Mouse (Mus musculus) hindbrain, embryonic 12.5 days (tissue): ENCODE measurements around the gene Zmiz2. TPM values are rescaled to one million over a fixed set of nuclear protein-coding genes. Genes with fewer than 3 reads are reported as not detected.
"Not testable (repeated sequence)": the region's sequence is repeated elsewhere in the genome, so short reads cannot be mapped to it uniquely, and the experiment has no call there.

Source experiments
- ATAC-seq: fragments of 200-750 bp; cut with Nextera tagmentation; 2 replicates; pipeline ENCODE4 v1.8.0; 2017; ENCODE audit warnings: moderate TSS enrichment; ENCODE audit not compliant: low FRiP score
- H3K27ac ChIP-seq: fragments of 300-500 bp; sonication (generic); 2 replicates; pipeline ENCODE4 v1.5.1; 2016; ENCODE audit warnings: mild to moderate bottlenecking
- H3K27me3 ChIP-seq: fragments of 300-500 bp; sonication (generic); 2 replicates; pipeline ENCODE4 v1.6.1; 2016; ENCODE audit warnings: mild to moderate bottlenecking
- H3K36me3 ChIP-seq: fragments of 300-500 bp; sonication (generic); 2 replicates; pipeline ENCODE4 v1.6.1; 2016; ENCODE audit warnings: mild to moderate bottlenecking
- H3K4me1 ChIP-seq: fragments of 300-500 bp; sonication (generic); 2 replicates; pipeline ENCODE4 v1.6.1; 2016
- H3K4me2 ChIP-seq: fragments of 300-500 bp; sonication (generic); replicated peaks from 2 replicates; pipeline ENCODE4 v1.6.1; 2016; ENCODE audit warnings: mild to moderate bottlenecking
- H3K4me3 ChIP-seq: fragments of 300-500 bp; sonication (generic); 2 replicates; pipeline ENCODE4 v1.5.1; 2016; ENCODE audit warnings: mild to moderate bottlenecking
- H3K9ac ChIP-seq: fragments of 300-500 bp; sonication (generic); 2 replicates; pipeline ENCODE4 v1.6.1; 2016; ENCODE audit warnings: mild to moderate bottlenecking, moderate library complexity
- H3K9me3 ChIP-seq: fragments of 300-500 bp; sonication (generic); replicated peaks from 2 replicates; pipeline ENCODE4 v1.6.1; 2016; ENCODE audit warnings: mild to moderate bottlenecking
- WGBS: fragments of 180-500 bp; shearing (Covaris S2); methylation state at CpG from one replicate; pipeline ENCODE4 v1.1.7; 2016; 5-methylcytosine and 5-hydroxymethylcytosine counted together
- polyA plus RNA-seq: library from polyadenylated mRNA; unstranded; fragments of >200 nt; fragmentation: Nextera tagmentation; extraction: Ambion mirVana; gene quantifications from 2 replicates; pipeline ENCODE4 v1.2.1, GENCODE M21; 2016

Gene Zmiz2
- 21.5 and 22.4 TPM in 2 replicates for polyA plus RNA-seq

GRCm38 (mm10) chr11:6388726-6389413 is at the start of gene Zmiz2:
TSS of gene Zmiz2 (plus strand) at chr11:6389074.
- H3K27me3 ChIP-seq, result no peaks in the 10 kb centered on the region
- H3K4me2 ChIP-seq, result peak within 1 kb of the TSS; percentile 73
- H3K9me3 ChIP-seq, result no peaks in the 10 kb centered on the region
- peak within 1 kb of the TSS; percentile 97 for H3K27ac ChIP-seq
- peak within 1 kb of the TSS; percentile 96 for H3K9ac ChIP-seq
- peak; percentile 99 for ATAC-seq
- H3K36me3 ChIP-seq, result peaks cover 13% of the 10 kb centered on the region
- peaks cover 26% of the 10 kb centered on the region for H3K4me1 ChIP-seq
- peak within 1 kb of the TSS; percentile 93 for H3K4me3 ChIP-seq
- 8% methylated on average over 51 of the region's 60 CpGs for WGBS

- Histone ChIP-seq H3K9ac (no peak overlapping the region), H3K27me3 (no peaks in the 10 kb centered on the region), H3K4me3 (no peak overlapping the region), H3K27ac (no peak overlapping the region), H3K4me1 (no peaks in the 10 kb centered on the region), H3K36me3 (peaks cover 90% of the 10 kb centered on the region), H3K9me3 (no peaks in the 10 kb centered on the region), H3K4me2 (no peak overlapping the region)
- WGBS, result 95% methylated on average over 4 of the region's 4 CpGs
- ATAC-seq, result no peak
Measured at GRCm38 (mm10) chr11:6345956-6346355, 42.9 kb upstream of the Zmiz2 start.

- Histone ChIP-seq H3K4me3 (no peak overlapping the region), H3K27ac (no peak overlapping the region), H3K4me2 (no peak overlapping the region), H3K27me3 (no peaks in the 10 kb centered on the region), H3K9ac (no peak overlapping the region), H3K9me3 (no peaks in the 10 kb centered on the region), H3K4me1 (no peaks in the 10 kb centered on the region), H3K36me3 (peaks cover 86% of the 10 kb centered on the region)
- 90% methylated on average over 7 of the region's 7 CpGs for WGBS
- no peak for ATAC-seq
Measured at GRCm38 (mm10) chr11:6346966-6347365, 41.9 kb upstream of the Zmiz2 start.

GRCm38 (mm10) chr11:6348681-6349200 is 40.1 kb upstream of the Zmiz2 start:
- Histone ChIP-seq H3K36me3 (peaks cover 88% of the 10 kb centered on the region), H3K4me3 (no peak overlapping the region), H3K27me3 (no peaks in the 10 kb centered on the region), H3K4me1 (no peaks in the 10 kb centered on the region), H3K9ac (no peak overlapping the region), H3K4me2 (no peak overlapping the region), H3K27ac (no peak overlapping the region), H3K9me3 (no peaks in the 10 kb centered on the region)
- no peak for ATAC-seq
- 89% methylated on average over 11 of the region's 11 CpGs for WGBS

- no peak overlapping the region for H3K9ac ChIP-seq
- H3K27ac ChIP-seq, result no peak overlapping the region
- no peak for ATAC-seq
- peaks cover 87% of the 10 kb centered on the region for H3K36me3 ChIP-seq
- no peak overlapping the region for H3K4me3 ChIP-seq
- no peak overlapping the region for H3K4me2 ChIP-seq
- no peaks in the 10 kb centered on the region for H3K4me1 ChIP-seq
- WGBS, result 82% methylated on average over 5 of the region's 5 CpGs
- H3K9me3 ChIP-seq, result no peaks in the 10 kb centered on the region
- H3K27me3 ChIP-seq, result no peaks in the 10 kb centered on the region
Measured at GRCm38 (mm10) chr11:6349586-6349985, 39.3 kb upstream of the Zmiz2 start.

GRCm38 (mm10) chr11:6355106-6355505 is 33.8 kb upstream of the Zmiz2 start:
- WGBS, result 98% methylated on average over 4 of the region's 4 CpGs
- Histone ChIP-seq H3K36me3 (peaks cover 66% of the 10 kb centered on the region), H3K4me2 (no peak overlapping the region), H3K9me3 (no peaks in the 10 kb centered on the region), H3K4me1 (no peaks in the 10 kb centered on the region), H3K9ac (no peak overlapping the region), H3K27me3 (no peaks in the 10 kb centered on the region), H3K4me3 (no peak overlapping the region), H3K27ac (no peak overlapping the region)
- ATAC-seq, result no peak

GRCm38 (mm10) chr11:6364581-6365275 is 24.1 kb upstream of the Zmiz2 start:
- no peak for ATAC-seq
- Histone ChIP-seq H3K9ac (no peak overlapping the region), H3K4me2 (no peak overlapping the region), H3K4me1 (0 out of 2 replicates have a peak, but pooled peaks cover 8% of the 10 kb centered on the region), H3K27ac (no peak overlapping the region), H3K27me3 (no peaks in the 10 kb centered on the region; the same call in 1 of the 2 replicates), H3K36me3 (no peaks in the 10 kb centered on the region), H3K4me3 (no peak overlapping the region), H3K9me3 (no peaks in the 10 kb centered on the region)
- WGBS, result 90% methylated on average over 9 of the region's 9 CpGs

GRCm38 (mm10) chr11:6365885-6366284 is 23.0 kb upstream of the Zmiz2 start:
- 0 out of 2 replicates have a peak overlapping the region, but pooled peaks have one; percentile 7 for H3K27ac ChIP-seq
- H3K36me3 ChIP-seq, result no peaks in the 10 kb centered on the region
- ATAC-seq, result peak; percentile 71
- H3K4me1 ChIP-seq, result 0 out of 2 replicates have a peak, but pooled peaks cover 8% of the 10 kb centered on the region
- H3K9ac ChIP-seq, result no peak overlapping the region
- WGBS, result 24% methylated on average over 11 of the region's 11 CpGs
- no peak overlapping the region for H3K4me2 ChIP-seq
- no peak overlapping the region for H3K4me3 ChIP-seq
- no peaks in the 10 kb centered on the region for H3K9me3 ChIP-seq
- H3K27me3 ChIP-seq, result no peaks in the 10 kb centered on the region; the same call in 1 of the 2 replicates

- Histone ChIP-seq H3K4me1 (0 out of 2 replicates have a peak, but pooled peaks cover 8% of the 10 kb centered on the region), H3K36me3 (no peaks in the 10 kb centered on the region), H3K4me2 (no peak overlapping the region), H3K27me3 (no peaks in the 10 kb centered on the region; the same call in 1 of the 2 replicates), H3K27ac (no peak overlapping the region), H3K9me3 (no peaks in the 10 kb centered on the region), H3K9ac (no peak overlapping the region), H3K4me3 (no peak overlapping the region)
- WGBS, result 66% methylated on average over 6 of the region's 6 CpGs
- ATAC-seq, result peak; percentile 40
Measured at GRCm38 (mm10) chr11:6366434-6366833, 22.4 kb upstream of the Zmiz2 start.

- no peak overlapping the region for H3K9ac ChIP-seq
- 0 out of 2 replicates have a peak, but pooled peaks cover 8% of the 10 kb centered on the region for H3K4me1 ChIP-seq
- H3K9me3 ChIP-seq, result no peaks in the 10 kb centered on the region
- H3K27me3 ChIP-seq, result no peaks in the 10 kb centered on the region; the same call in 1 of the 2 replicates
- no peak overlapping the region for H3K4me2 ChIP-seq
- H3K27ac ChIP-seq, result no peak overlapping the region
- H3K4me3 ChIP-seq, result no peak overlapping the region
- 65% methylated on average over 4 of the region's 4 CpGs for WGBS
- ATAC-seq, result no peak
- no peaks in the 10 kb centered on the region for H3K36me3 ChIP-seq
Measured at GRCm38 (mm10) chr11:6367156-6367555, 21.7 kb upstream of the Zmiz2 start.

- H3K36me3 ChIP-seq, H3K9ac ChIP-seq, H3K4me3 ChIP-seq, H3K4me2 ChIP-seq, H3K9me3 ChIP-seq, H3K27me3 ChIP-seq, ATAC-seq, H3K4me1 ChIP-seq, H3K27ac ChIP-seq: not testable (repeated sequence)
- 75% methylated on average over 5 of the region's 5 CpGs for WGBS
Measured at GRCm38 (mm10) chr11:6367986-6368385, 20.9 kb upstream of the Zmiz2 start.

- no peak overlapping the region for H3K27ac ChIP-seq
- H3K9me3 ChIP-seq, result no peaks in the 10 kb centered on the region
- 84% methylated on average over 11 of the region's 11 CpGs for WGBS
- H3K27me3 ChIP-seq, result no peaks in the 10 kb centered on the region
- H3K4me2 ChIP-seq, result no peak overlapping the region
- H3K36me3 ChIP-seq, result no peaks in the 10 kb centered on the region
- no peak for ATAC-seq
- no peak overlapping the region for H3K9ac ChIP-seq
- 0 out of 2 replicates have a peak, but pooled peaks cover under 1% of the 10 kb centered on the region for H3K4me1 ChIP-seq
- H3K4me3 ChIP-seq, result no peak overlapping the region
Measured at GRCm38 (mm10) chr11:6371376-6372155, 17.3 kb upstream of the Zmiz2 start.
